Mouse (Mus musculus): Measurements from ENCODE around the gene Lcorl.

- TF ChIP-seq CTCF (IDR thresholded peaks at IDR 0.05; ENCODE audit: low read depth, low read length) (no peak), POLR2A (IDR thresholded peaks at IDR 0.05; ENCODE audit: borderline replicate concordance, low read depth, low read length) (no peak)
Observed at GRCm38 (mm10) chr5:45679955-45680354, 177.5 kb downstream of the Lcorl start.

Measured in bone marrow macrophage, adult 2 months (primary cell).